Mouse (Mus musculus) frontal cortex, adult 2 months (tissue): ENCODE data around the gene Trip12. TPM values are rescaled to one million over a fixed set of nuclear protein-coding genes. Genes with fewer than 3 reads are reported as not detected.

Experiments
- DNase-seq, 2 experiments: peaks; one replicate each; pipeline ENCODE4 v3.0.0; 2022; ENCODE audit warnings: low spot score in 1 of 2; ENCODE audit errors: extremely low spot score in 1 of 2
- polyA plus RNA-seq: library from polyadenylated mRNA; depleted of rRNA; stranded (reverse); fragments of >200 nt; gene quantifications from 2 replicates; pipeline ENCODE4 v1.2.3, GENCODE M21; 2012

Gene Trip12
- polyA plus RNA-seq, 1 experiment = 91.5 TPM

GRCm38 (mm10) chr1:84860360-84861254, 20.3 kb upstream of the Trip12 start:
- no peak for DNase-seq

- no peak for DNase-seq
Observed at GRCm38 (mm10) chr1:84859597-84859996, 19.3 kb upstream of the Trip12 start.

DNA sequence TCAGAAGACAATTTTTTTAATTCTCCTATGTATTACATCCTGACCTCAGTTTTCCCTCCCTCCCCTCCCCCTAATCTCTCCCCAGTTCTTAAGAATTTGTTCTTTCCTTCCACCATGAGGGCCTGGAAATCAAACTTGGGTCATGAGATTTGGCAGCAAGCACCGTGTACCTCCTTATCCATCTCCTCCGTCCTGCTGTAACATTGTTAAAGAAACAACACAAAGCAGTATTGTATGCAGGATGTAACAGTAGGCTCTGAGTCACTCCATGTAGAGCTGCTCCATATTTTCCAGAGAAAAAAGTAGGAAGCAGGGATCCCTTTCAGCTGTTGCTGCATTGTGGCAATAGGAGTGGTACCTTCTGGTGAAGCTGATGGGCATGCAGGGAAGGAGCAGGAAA, 15.4 kb upstream of the Trip12 start:
- DNase-seq = no peak

DNA sequence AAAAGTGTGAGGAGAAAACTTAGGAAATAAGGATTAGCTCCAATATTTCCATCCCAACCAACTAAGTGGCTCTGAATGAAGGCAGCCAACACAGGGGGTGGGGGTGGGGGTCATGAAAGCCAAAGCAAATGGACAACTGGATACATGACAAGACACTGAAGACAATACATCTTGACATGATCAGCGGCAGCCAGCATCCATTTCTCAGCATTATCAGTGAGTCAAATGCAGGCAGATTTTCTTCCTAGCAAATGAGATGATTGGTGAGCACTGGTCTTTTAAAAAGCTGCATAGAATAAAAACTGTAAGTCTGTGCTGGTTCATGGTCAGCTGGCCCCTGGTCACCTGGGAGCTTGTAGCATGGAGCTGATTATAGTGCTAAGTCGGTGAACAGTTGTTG, 14.7 kb upstream of the Trip12 start:
- no peak for DNase-seq

GRCm38 (mm10) chr1:84853721-84854120, 13.4 kb upstream of the Trip12 start:
- no peak for DNase-seq

DNA sequence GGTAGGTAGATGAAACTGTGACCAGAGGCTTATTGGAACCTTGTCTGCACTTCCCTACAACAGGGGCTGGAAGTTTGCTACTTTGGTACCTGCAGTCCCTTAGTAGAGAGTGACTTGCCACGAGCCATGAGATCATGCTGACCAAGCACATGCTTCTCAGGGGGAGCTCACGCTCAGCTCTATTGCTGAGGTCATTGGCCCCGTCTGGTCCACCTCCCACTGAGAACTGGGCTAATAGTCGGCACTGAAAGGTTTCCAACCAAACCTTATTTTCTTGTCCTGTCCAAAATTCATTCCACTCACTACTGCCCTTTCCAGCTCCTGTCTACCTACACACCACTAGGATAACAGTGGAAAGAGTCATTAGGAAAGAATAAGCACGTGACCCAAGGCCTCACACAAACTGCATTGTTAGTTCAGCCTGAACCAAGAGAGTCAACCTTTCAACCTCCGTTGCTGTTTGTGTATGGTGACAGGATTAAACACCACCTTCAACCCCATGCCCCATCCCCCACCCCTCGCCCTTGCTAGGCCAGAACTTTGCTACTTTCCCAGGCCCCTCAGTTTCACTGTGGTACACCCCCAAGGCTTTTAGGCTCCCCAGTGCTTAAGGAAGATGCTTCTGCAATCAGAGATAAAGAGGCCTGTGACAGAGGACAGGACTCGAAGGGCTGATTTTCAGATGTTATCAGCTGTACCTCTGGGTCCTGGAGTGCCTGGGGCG, 11.4 kb upstream of the Trip12 start:
- no peak for DNase-seq

DNA sequence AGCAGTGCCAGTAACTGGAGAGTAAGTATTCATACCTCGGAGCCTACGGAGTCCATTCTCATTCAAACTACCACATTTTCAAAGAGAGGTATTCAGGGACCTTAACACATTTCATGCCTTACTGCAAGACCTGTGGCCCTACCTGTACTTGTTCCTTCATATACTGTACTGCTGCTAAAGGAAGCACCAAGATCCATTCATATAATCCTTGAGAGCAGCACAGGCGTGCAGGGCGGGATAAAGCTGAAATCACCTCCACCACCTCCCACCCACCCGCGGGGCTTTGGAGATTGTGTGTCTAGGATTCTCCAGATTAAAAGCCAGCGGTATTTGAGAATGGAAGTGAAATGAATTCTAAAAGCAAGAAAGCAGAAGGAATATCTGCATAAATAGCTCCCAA, 10.2 kb upstream of the Trip12 start:
- no peak for DNase-seq

DNA sequence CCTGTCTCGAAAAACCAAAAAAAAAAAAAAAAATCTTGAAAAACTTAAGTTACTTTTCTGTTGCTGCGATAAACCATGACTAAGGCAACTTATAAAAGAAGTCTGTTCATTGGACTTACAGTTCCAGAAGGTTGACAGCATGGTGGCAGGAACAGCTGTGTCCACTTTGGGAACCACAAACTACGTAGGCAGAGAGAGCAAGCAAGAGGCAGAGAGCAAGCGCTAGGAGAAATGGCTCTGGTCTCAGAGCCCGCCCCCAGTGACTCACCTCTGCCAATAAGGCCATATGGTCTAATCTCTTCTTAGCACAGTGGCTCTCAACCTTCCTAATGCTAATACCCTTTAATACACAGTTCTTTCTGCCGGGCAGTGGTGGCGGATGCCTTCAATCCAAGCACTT, 9.5 kb upstream of the Trip12 start:
- no peak for DNase-seq

DNA sequence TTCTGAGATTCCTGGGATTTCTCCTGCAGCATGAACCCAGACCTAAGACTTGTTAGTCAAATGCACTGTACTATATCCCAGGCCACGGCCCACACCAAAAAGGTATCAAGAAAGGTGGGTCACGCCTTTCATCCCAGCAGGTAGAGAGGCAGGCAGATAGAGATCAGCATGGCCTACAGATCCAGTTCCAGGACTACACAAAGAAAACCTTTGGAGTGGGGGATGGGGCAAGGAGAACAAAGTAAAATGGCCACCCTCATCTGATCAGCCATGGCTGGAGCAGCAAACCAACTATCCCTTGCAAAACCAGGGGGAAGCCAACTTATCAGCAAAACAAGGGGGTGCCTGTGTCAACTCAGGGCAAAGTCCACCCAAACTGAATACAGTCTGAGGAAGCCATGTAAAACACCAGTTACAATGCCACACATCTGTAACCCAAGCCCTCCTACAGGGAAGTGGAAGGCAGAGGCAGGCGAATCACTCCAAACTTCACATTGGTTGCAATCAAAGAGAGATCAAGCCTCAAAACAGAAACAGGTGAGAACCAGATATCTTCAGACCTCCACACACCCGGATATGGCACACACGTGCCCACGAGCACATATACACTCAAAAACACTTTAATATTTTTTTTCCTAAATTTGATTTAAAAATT, 8.6 kb upstream of the Trip12 start:
- DNase-seq = no peak

- DNase-seq = no peak
Observed at GRCm38 (mm10) chr1:84848335-84848734, 8.0 kb upstream of the Trip12 start.

DNA sequence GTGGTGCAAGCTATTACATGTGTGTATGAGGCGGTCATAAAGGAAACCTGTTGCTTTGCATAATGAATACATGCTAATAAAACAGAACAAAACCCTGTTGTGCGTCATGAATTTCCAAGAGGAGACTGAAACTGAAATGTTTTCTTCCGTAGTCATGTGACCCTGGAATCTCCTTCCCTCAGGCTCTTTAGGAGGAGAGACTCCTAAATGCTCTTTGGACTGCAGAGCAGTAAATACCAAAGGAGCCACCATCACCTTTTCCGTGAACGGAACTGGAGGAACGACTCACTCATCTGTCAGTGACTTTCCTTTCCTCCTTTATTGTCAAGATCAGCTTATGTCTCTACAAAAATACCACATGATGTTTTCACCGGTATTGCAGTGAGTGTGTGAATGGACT, 7.4 kb upstream of the Trip12 start:
- DNase-seq = no peak

GRCm38 (mm10) chr1:84843366-84843765, 3.0 kb upstream of the Trip12 start:
- no peak for DNase-seq

DNA sequence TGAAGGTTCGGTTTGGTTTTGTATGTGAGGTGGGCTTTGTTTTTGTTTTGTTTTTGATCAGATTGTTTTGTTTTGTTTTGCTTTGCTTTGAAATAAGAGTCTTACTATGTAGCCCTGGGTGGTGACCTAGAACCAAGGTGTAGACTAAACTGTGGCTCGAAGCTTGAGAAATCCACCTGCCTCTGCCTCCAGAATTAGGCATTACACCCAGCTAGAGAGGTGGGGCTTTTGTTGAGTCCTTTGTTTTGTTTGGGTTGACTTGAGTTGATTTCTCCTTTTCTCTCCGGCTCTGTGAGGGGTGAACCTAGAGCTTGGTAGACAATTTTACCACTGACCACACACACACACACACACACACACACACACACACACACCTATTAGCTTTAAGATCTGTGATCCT, 745 bp upstream of the Trip12 start:
- DNase-seq = no peak

DNA sequence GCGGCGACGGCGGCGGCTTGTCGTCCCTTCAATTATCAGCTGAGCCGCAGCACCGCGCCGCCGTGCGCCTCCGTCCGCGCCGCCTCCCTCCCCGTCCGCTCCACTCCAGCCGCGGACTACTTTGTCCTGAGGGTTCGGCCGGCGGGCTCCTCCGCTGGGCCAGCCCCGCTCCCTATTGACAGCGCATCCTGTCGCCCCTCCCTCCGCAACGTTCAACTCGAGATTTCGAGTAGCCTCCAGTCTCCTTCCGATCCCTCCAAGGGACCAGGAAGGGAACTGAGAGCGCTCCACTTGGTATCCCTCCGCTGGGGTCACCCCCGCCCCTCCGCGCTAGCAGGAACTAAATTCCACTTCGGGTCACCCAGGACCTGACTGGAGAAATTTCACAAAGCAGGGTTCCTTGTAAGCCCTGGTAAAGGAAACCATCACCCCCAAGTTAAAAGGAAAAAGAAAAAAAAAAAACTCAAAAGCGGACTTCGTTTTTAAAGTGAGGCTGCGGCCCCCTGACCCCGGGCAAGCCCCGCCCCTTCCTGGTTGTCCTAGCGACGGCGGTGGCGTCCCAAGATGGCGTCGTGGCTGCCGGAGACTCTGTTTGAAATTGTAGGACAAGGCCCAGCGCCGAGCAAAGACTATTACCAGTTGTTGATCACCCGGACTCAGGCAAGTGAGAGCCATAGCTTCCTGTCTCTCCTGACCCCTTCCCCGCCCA, 853 bp downstream of the Trip12 start, which contains the start of gene Fbxo36:
Gene Fbxo36, plus strand, starts transcription at position 533 of the 709 bp plus-strand sequence.
- peak; percentile 83 to 90 for DNase-seq

- peak; percentile 46 to 75 for DNase-seq
Observed at GRCm38 (mm10) chr1:84838621-84839151, 1.6 kb downstream of the Trip12 start.

DNA sequence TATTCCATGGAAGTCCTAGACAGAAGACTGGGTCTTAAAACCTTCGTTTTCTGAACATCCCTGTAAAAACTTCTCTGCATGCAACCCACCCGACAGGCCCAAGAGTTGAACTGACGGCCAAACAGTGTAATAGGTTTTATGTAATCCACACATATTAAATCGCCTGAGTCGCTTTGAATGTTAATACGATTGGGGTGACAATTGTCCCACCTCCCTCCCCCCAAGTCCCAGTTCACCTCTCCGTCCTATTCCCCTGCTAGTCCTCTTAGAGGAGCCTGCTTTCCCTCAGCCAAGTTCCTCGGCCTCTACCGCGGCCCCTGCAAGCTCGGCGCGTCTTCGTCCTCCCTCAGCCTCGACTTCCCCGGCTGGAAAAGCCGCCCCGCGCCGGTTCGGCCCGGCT, 2.2 kb downstream of the Trip12 start:
- no peak for DNase-seq

GRCm38 (mm10) chr1:84837523-84838145, 2.7 kb downstream of the Trip12 start:
- no peak for DNase-seq

- no peak for DNase-seq
Observed at GRCm38 (mm10) chr1:84825091-84825490, 15.2 kb downstream of the Trip12 start.

GRCm38 (mm10) chr1:84817596-84817995, 22.7 kb downstream of the Trip12 start:
- DNase-seq = no peak

DNA sequence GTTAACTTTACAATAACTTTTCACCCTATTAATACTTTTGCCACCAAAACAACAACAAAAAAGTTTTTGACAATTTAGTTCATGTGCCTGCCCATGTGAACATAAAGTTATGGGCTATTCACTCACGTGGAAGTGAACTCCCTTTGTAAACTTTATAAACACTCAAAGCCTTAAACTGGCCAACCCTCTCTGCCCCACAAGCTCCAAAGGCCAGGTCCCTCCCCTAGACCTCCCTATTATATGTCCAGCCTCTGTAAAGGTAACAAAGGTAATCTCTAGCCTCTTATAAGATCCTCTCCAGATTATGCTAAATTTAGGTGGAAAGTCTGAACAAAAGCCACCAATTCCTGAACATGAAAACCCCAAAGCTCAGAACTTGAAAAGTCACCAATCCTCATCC, 36.5 kb downstream of the Trip12 start:
- DNase-seq = no peak
